Mouse (Mus musculus): Measurements from ENCODE around the gene Hnrnpab.

GRCm38 (mm10) chr11:51646245-51646644, 39.6 kb upstream of the Hnrnpab start:
- TF ChIP-seq CTCF (IDR thresholded peaks at IDR 0.05; ENCODE audit: low read depth) (no peak), EP300 (optimal IDR thresholded peaks at IDR 0.05) (no peak)

Data from stomach, postnatal 0 days (tissue).